Mouse (Mus musculus): ENCODE measurements around the gene Cwc25.

GRCm38 (mm10) chr11:97802495-97802894, 36.1 kb upstream of the Cwc25 start:
- TF ChIP-seq CTCF (IDR thresholded peaks at IDR 0.05; ENCODE audit: low read depth) (no peak), EP300 (IDR thresholded peaks at IDR 0.05; ENCODE audit: low read depth) (no peak)

All from liver, embryonic 14.5 days (tissue).